Mouse (Mus musculus) brain, adult 2 months (tissue): ENCODE measurements around the gene Maob.
A peak's percentile ranks its signal among the peaks of the same experiment; 100 is the strongest.

Source experiments
- DNase-seq: peaks from one replicate; pipeline ENCODE4 v3.0.0; 2011; ENCODE audit warnings: low read depth, low spot score

The Maob gene

DNA sequence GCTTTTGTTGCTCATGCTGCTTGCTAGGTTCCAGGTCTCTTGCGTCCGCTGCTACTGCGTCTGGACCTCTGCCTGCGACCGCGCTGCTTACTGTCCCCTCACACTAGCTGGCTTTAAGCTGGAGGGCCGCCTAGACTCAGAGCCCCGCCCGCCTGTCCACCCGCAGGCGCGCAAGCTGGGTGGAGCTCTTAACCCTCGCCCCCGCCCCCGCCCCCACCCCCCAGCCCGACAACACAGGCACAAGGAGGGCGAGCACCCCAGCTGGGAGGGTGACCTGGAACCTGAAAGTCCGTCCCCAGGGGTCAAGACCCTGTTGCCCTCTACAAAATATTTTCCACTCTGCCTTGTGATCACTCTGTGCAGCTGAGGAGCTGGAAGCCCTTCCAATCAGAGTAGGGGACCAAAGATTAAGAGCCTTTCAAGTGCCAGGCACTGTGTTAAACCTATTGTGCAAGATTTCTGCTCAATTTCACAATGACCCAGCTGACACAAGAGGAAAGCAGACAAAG lies at the start of gene Maob:
Maob (minus strand) TSS at position 106 of the 509 bp plus-strand sequence.
- no peak for DNase-seq

DNA sequence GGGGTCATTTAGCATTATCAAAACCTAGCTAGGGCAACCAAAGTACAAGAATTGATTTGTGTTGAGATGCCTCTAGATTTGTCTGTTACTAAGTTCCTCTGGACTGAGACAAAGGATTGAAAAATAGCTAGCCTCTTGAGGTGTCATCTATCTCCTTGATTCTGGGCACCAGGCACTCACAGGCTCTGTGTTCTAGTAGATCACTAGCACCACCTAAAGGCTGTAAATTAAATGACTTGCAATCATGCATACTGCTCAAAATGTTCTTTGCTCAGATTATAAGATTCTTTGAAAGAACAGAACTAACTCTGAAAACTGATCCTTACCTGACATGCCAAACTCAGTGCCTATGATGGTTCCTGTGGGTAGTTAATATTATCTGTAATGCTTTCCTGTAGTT lies 43.1 kb upstream of the Maob start:
- peak; percentile 37 for DNase-seq

GRCm38 (mm10) chrX:16846034-16846433 lies 28.9 kb upstream of the Maob start:
- no peak for DNase-seq

DNA sequence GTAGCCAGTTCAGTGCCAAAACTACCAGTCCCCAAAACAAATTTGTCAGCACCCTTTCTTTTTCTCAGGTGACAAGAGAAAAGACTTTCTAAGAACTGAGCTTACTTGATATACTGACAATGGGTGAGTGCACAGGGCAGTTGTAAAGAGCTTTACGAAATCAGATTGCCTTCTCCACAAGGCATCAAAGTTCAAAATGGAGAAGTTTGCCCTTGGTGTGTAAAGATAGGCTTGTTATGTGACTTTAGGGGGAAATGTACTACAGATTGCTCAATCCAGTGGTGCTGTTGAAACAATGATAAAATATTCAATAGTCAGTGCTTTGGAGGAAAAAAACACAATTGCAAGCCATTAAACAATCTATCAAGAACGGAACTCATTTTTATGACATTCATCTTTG lies 24.3 kb upstream of the Maob start:
- DNase-seq = no peak

DNA sequence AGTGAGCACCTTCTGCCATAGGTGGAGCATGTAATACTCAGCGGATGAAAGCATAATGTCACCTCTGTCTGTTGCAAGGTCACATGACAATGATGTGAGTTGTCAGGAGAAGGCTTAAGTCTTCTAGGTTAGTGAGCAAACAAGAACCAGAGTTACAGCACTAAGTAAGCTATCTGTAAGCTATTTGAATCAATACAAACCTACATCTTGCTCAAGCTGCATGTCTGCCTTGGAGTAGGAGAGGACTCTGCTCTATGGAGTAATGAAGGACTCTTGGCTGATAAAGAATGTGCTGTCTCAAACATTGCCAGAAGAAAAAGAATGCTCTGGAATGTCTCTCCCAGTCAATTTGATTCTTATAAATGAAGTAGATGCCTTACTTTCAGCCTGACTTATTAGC lies 20.1 kb upstream of the Maob start:
- DNase-seq = no peak

DNA sequence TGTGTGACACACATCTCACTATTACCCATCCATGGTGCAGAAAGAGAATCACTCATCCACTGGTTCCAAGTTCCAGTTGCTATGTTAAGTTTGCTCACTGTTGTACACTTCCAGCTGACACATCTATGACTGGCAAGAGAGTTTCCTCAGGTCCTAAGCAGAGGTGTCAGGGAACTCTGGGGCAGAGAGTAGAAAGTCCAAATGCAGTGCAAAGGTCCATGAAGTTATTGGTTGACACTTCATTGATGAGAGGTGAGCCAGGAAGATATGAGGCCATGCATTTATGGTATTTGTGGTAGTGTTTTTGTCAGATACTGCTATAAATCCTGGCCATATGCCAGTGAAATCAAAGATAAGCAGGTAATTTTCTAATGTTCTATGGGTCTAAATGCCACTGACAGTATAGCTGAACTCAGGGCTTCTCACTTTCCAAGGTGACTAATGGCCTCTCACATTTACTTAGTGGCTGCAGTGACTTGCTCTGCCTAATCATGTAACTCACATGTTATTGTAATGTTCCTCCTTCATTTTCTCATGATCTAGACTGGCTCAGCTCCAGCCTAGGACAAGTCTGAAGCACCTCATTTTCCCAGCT lies 19.4 kb upstream of the Maob start:
- DNase-seq = no peak

GRCm38 (mm10) chrX:16826028-16826427 lies 8.9 kb upstream of the Maob start:
- DNase-seq = no peak

DNA sequence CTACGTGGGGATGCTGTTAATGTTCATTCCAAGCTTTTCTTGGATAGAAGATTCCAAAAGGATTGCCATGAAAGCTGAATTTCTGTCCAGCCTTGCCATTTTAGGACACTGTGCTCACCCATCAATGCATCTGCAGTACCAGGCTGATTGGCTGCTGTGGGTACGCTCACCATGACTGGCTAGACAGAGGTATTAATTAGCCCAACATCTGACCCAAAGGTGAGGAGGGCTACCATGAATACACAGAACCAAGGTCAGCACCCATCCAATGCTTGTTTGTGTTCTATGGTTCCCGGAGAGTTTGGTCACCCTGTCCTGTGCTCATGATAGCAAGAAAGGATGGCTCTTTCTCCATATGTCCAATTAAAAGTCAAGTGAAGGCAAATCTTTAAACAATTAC lies 1.2 kb downstream of the Maob start:
- no peak for DNase-seq

- DNase-seq = no peak
Observed at GRCm38 (mm10) chrX:16812080-16812479, 5.1 kb downstream of the Maob start.

- no peak for DNase-seq
Observed at GRCm38 (mm10) chrX:16767453-16767852, 49.7 kb downstream of the Maob start.

- peak; percentile 39 for DNase-seq
Observed at GRCm38 (mm10) chrX:16766156-16766555, 51.0 kb downstream of the Maob start.

- no peak for DNase-seq
Observed at GRCm38 (mm10) chrX:16761430-16761829, 55.7 kb downstream of the Maob start.

GRCm38 (mm10) chrX:16754761-16755160 lies 62.4 kb downstream of the Maob start:
- DNase-seq = no peak

DNA sequence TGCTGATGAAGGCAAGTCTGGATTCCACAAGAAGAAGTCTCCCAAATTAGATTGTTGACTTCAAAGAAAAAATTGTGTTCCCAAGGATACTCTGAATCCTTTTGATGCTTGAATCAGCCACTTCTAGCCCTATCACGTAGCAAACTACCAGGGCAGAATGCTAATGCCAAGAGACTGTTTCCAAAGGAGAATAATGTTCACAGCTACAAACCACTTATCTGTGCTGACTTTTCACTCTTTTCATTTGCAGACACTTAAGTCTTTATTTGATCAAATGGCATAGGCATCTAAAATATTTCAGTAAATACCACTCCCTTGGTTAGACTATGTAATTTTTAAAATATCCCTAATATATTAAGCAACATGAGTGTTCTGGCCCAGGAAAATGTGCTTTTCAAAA lies 68.2 kb downstream of the Maob start:
- peak; percentile 2 for DNase-seq

DNA sequence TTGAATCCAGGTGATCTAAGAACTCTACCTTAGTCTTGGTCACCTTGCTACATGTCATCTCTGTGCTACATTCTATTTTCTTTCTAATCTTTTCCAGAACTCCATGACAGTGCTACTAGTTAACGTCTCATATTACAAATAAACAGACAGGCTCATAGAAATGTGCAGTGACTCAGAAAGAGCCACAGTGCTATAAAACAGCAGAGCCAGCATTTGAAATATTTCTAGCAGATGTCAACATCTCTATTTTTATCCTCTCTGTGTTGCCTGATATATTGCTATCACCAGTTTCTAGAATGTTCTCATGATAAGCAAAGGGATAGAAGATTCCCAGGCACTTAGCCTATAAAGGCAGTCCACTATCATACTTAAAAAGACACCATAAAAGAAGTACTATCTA lies 103.1 kb downstream of the Maob start:
- DNase-seq = peak; percentile 3

GRCm38 (mm10) chrX:16706094-16706493 lies 111.1 kb downstream of the Maob start:
- no peak for DNase-seq
